Mouse (Mus musculus): ENCODE data around the gene Ldah. TPM values are rescaled to one million over a fixed set of nuclear protein-coding genes. Genes with fewer than 3 reads are reported as not detected.

Ldah gene
- polyA plus RNA-seq, 1 experiment from 2014 or later, result 72.2 TPM

DNA sequence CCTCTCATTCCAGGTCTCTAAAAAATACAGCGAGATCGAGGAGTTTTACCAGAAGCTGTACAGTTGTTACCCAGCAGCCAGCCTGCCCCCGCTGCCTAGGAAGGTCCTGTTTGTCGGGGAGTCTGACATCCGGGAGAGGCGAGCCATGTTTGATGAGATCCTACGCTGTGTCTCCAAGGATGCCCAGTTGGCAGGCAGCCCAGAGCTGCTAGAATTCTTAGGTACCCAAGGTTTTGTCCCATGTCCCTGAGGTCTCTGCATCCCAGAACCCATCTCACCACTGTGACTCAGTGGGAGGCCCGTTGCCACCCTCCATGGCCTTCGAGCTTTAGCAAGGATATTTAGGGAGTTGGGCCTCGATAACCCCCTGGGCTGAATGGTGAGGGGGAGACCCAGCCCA is 113.6 kb downstream of the Ldah start:
- no peak overlapping the region for H3K4me2 ChIP-seq (replicated peaks)
- WGBS, result 89% methylated on average over 10 of the region's 10 CpGs
- H3K27ac ChIP-seq, result no peak overlapping the region
- H3K4me3 ChIP-seq, result no peak overlapping the region
- H3K27me3 ChIP-seq, result no peaks in the 10 kb centered on the region
- no peaks in the 10 kb centered on the region for H3K9me3 ChIP-seq
- H3K4me1 ChIP-seq, result peaks cover 12% of the 10 kb centered on the region; the same call in 1 of the 2 replicates
- no peak overlapping the region for H3K9ac ChIP-seq
- peaks cover 37% of the 10 kb centered on the region for H3K36me3 ChIP-seq
- no peak for ATAC-seq (ENCODE audit: insufficient number of reproducible peaks, insufficient read depth, low FRiP score, low TSS enrichment)

DNA sequence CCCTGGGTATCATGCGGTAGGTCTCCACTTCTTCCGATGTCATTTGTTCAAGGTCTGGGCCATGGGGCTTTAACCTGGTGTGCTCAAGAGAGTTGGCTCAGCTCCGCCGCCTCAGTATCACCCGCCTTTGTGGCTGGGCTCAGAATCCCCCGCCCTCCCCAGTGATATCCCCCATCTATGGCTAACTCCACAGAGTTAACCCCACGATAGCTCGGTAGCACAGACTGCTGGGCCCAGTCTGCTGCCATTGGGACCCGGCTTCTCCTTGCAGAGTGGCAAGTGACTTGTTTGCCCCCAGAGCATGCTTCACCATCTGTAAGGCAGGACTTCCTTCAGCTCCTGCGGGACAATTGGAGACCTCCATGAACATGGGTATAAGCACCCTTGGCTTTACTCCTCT is 116.2 kb downstream of the Ldah start:
- 85% methylated on average over 10 of the region's 10 CpGs for WGBS
- H3K4me2 ChIP-seq (replicated peaks), result no peak overlapping the region

DNA sequence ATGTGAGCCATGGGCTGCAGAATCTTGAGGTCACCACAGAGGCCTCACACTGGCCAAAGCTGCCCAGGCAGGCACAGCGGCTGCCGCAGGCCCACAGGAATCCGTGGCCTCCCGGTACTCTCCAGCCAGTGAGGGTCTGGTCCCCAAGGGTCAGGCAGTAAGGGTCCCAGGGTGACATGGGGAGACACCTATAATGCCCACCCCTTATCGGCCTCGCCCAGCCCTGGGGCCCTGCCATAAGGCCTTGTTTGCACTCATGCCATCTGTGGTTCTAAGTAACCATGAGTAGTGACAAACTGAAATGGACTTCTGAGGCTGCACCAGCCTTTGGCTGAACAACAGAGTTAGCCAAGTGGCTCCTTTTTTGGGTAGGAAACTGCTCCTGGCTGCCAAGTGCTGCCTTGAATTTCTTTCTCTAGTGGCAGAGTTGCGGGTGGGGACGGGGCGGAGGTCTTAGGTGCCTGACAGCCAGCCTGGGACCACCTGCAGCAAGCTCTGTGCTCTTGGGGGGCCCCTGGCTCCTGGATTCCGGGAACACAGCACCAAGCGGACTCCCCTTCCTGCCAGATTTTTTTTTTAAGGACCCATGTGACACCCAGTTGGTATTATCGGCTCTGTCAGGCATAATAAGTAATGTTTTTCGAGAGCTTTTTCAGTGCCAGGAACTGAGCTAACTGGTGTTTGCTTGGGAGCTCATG is 117.5 kb downstream of the Ldah start:
- Histone ChIP-seq H3K27ac (no peak overlapping the region), H3K9me3 (no peaks in the 10 kb centered on the region), H3K4me2 (replicated peaks) (no peak overlapping the region), H3K27me3 (no peaks in the 10 kb centered on the region), H3K36me3 (peaks cover 46% of the 10 kb centered on the region), H3K9ac (no peak overlapping the region), H3K4me1 (peaks cover 7% of the 10 kb centered on the region; the same call in 1 of the 2 replicates), H3K4me3 (no peak overlapping the region)
- ATAC-seq (ENCODE audit: insufficient number of reproducible peaks, insufficient read depth, low FRiP score, low TSS enrichment), result no peak
- 92% methylated on average over 13 of the region's 13 CpGs for WGBS

More for the DNA sequence above, 116.2 kb downstream of the Ldah start:
- peaks cover 40% of the 10 kb centered on the region for H3K36me3 ChIP-seq
- H3K4me1 ChIP-seq, result peaks cover 15% of the 10 kb centered on the region; the same call in 1 of the 2 replicates
- ATAC-seq (ENCODE audit: insufficient number of reproducible peaks, insufficient read depth, low FRiP score, low TSS enrichment), result no peak
- H3K9ac ChIP-seq, result no peak overlapping the region
- H3K27me3 ChIP-seq, result no peaks in the 10 kb centered on the region
- no peak overlapping the region for H3K4me3 ChIP-seq
- H3K27ac ChIP-seq, result no peak overlapping the region
- no peaks in the 10 kb centered on the region for H3K9me3 ChIP-seq

DNA sequence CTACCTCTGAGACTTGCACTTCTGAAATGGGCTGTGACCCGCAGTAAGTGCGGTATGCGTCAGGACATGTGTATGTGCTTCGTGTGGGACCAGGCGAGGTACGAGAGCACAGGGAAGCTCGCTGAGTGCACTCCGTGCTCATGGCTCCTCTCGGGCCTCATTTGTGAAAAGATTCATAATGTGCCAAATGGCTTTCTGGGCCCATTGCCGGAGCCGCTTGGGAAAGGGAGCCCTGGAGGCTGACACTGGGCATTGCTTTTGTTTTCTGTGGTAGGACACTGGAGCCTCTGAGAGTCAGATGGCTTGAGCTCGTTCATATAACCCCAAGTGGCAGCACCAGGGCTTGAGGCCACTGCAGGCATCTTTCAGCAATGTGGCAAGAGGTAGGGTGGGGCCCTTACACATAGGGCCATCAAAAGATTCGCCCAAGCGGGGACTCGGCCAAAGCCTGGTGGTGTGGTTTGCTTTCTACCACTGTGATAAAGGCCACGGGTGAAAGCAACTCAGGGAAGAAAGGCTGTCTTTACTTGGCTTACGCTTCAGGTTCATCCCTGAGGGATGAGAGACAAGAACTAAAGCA is 118.1 kb downstream of the Ldah start:
- WGBS, result 91% methylated on average over 17 of the region's 17 CpGs
- no peak for ATAC-seq (ENCODE audit: insufficient number of reproducible peaks, insufficient read depth, low FRiP score, low TSS enrichment)
- H3K36me3 ChIP-seq, result peaks cover 43% of the 10 kb centered on the region

DNA sequence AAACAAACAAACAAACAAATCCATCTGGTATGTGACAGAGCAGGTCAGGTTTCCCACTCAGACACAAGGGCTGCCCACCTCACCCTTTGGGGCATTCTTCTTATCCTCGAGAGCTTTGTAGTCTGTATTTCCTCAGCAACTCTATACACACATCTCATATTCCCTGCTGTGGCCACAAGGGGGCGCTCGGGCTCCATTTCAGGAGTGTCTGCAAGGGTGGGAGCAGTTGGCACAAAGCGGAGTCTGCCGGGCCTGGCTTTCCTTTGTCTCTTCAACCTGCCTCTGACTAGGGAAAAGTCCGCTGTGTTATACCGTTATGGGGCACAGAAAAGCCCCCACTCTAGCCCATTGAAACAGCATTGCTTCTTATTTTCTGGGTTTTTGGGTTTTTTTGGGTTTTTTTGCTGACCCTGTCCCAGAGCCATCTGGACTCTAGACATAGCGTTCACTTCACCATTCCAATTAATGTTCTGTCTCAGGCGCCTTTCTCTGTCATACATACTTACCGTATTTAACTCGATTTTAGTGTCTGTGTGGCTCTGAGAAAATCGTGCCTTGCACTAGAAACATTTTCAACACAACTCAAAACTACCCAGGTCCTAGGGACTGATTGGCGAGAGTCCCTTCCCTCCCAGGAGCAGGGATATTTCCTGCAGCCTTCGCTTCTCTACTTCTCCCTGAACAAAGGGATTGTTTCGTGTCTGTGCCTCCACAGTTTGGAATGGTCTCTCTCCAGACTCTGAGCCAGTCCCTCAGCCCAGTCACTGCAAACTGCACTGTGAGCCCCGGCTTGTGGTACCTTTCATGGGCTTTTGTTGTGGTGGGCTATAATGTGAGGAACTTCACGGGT is 119.1 kb downstream of the Ldah start:
- H3K27ac ChIP-seq, result peak overlapping the region; percentile 25

More for the DNA sequence above, 118.1 kb downstream of the Ldah start:
- no peak overlapping the region for H3K27ac ChIP-seq
- no peaks in the 10 kb centered on the region for H3K27me3 ChIP-seq
- H3K4me3 ChIP-seq, result no peak overlapping the region
- H3K9ac ChIP-seq, result no peak overlapping the region
- no peak overlapping the region for H3K4me2 ChIP-seq (replicated peaks)
- no peaks in the 10 kb centered on the region for H3K9me3 ChIP-seq
- peaks cover 7% of the 10 kb centered on the region; the same call in 1 of the 2 replicates for H3K4me1 ChIP-seq

DNA sequence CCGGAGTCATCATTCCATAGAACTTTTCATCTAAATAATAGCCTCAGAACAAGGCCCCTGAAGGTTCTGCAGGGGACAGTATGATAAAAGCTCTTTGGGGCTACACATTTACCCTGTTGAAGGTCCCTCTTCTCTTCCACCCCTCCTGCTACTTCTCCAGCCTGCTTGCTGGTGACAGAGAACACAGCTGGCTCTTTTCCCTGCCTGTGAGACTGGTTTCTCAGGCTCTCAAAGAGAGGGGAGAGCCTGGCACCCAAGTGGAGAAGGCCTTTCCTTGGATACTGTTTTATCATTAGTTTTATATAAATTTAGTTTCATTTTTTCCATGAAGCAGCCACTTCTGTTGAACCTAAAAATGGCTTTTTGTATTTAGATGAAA is 119.8 kb downstream of the Ldah start:
- Histone ChIP-seq H3K36me3 (peaks cover 32% of the 10 kb centered on the region), H3K4me3 (no peak overlapping the region), H3K4me1 (peaks cover 10% of the 10 kb centered on the region; the same call in 1 of the 2 replicates), H3K9me3 (no peaks in the 10 kb centered on the region), H3K27ac (0 out of 2 replicates have a peak overlapping the region, but pooled peaks have one; percentile 25), H3K4me2 (replicated peaks) (no peak overlapping the region), H3K27me3 (no peaks in the 10 kb centered on the region), H3K9ac (no peak overlapping the region)
- no peak for ATAC-seq (ENCODE audit: insufficient number of reproducible peaks, insufficient read depth, low FRiP score, low TSS enrichment)
- 82% methylated on average over 1 of the region's 1 CpGs for WGBS

More for the DNA sequence above, 119.1 kb downstream of the Ldah start:
- no peaks in the 10 kb centered on the region for H3K9me3 ChIP-seq
- no peak overlapping the region for H3K4me2 ChIP-seq (replicated peaks)
- no peak overlapping the region for H3K9ac ChIP-seq
- no peaks in the 10 kb centered on the region for H3K27me3 ChIP-seq
- WGBS, result 31% methylated on average over 17 of the region's 17 CpGs
- H3K4me1 ChIP-seq, result peaks cover 7% of the 10 kb centered on the region; the same call in 1 of the 2 replicates
- ATAC-seq (ENCODE audit: insufficient number of reproducible peaks, insufficient read depth, low FRiP score, low TSS enrichment), result peak; percentile 74
- no peak overlapping the region for H3K4me3 ChIP-seq
- H3K36me3 ChIP-seq, result peaks cover 34% of the 10 kb centered on the region

DNA sequence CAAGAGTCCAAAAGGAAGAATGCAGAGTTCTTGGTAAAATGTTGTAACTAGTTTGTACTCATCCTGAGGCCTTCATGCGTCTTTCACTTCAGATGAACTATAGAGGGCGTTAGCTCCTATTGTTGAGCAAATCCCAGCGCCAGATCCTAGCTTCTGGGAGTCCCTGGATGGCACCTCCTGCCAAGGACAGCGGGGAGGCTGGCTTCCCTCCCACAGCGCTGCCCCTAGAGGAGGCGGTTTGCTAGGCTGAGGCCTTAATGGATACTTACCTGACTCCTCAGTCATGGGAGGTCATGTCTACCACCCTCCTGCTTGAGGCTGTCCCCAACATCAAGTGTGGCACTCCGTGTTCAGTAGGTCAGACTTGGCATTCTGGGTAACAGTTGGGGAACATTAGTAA is 121.3 kb downstream of the Ldah start:
- 94% methylated on average over 7 of the region's 7 CpGs for WGBS
- Histone ChIP-seq H3K27ac (no peak overlapping the region), H3K9me3 (no peaks in the 10 kb centered on the region), H3K36me3 (peaks cover 27% of the 10 kb centered on the region), H3K4me1 (peaks cover 10% of the 10 kb centered on the region; the same call in 1 of the 2 replicates), H3K9ac (no peak overlapping the region), H3K27me3 (no peaks in the 10 kb centered on the region), H3K4me3 (no peak overlapping the region), H3K4me2 (replicated peaks) (no peak overlapping the region)
- ATAC-seq (ENCODE audit: insufficient number of reproducible peaks, insufficient read depth, low FRiP score, low TSS enrichment), result no peak

GRCm38 (mm10) chr12:8331489-8332173 is 123.7 kb downstream of the Ldah start:
- H3K27me3 ChIP-seq, result no peaks in the 10 kb centered on the region
- H3K4me1 ChIP-seq, result peaks cover 10% of the 10 kb centered on the region; the same call in 1 of the 2 replicates
- 70% methylated on average over 14 of the region's 14 CpGs for WGBS
- ATAC-seq (ENCODE audit: insufficient number of reproducible peaks, insufficient read depth, low FRiP score, low TSS enrichment), result no peak
- peaks cover 22% of the 10 kb centered on the region for H3K36me3 ChIP-seq
- no peaks in the 10 kb centered on the region for H3K9me3 ChIP-seq
- no peak overlapping the region for H3K27ac ChIP-seq
- no peak overlapping the region for H3K9ac ChIP-seq
- no peak overlapping the region for H3K4me2 ChIP-seq (replicated peaks)
- no peak overlapping the region for H3K4me3 ChIP-seq

DNA sequence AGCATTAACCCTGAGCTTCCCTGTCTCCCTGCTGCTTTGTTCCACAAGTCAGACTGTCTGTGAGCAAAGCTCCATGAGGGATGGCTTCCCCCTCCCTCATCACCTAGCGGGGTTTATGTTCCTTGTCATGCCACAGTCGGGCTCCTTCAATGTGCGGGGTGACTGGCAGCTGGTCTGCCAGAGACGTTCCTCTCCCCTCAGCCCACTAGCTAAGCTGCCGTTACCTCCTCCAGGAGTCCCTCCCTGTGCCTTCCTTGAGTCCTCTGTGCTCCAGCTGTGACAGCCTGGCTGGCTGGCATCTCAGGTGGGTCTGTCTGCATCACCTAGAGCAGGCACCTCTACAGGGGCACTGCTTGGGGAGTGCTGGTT is 124.3 kb downstream of the Ldah start:
- Histone ChIP-seq H3K4me2 (replicated peaks) (no peak overlapping the region), H3K4me1 (peaks cover 7% of the 10 kb centered on the region; the same call in 1 of the 2 replicates), H3K27ac (no peak overlapping the region), H3K27me3 (no peaks in the 10 kb centered on the region), H3K36me3 (peaks cover 27% of the 10 kb centered on the region), H3K9ac (no peak overlapping the region), H3K9me3 (no peaks in the 10 kb centered on the region), H3K4me3 (no peak overlapping the region)
- 57% methylated on average over 5 of the region's 5 CpGs for WGBS
- no peak for ATAC-seq (ENCODE audit: insufficient number of reproducible peaks, insufficient read depth, low FRiP score, low TSS enrichment)

GRCm38 (mm10) chr12:8333617-8334016 is 125.7 kb downstream of the Ldah start:
- H3K27ac ChIP-seq, result no peak overlapping the region
- no peak overlapping the region for H3K9ac ChIP-seq
- no peaks in the 10 kb centered on the region for H3K27me3 ChIP-seq
- WGBS, result 90% methylated on average over 8 of the region's 8 CpGs
- H3K9me3 ChIP-seq, result no peaks in the 10 kb centered on the region
- ATAC-seq (ENCODE audit: insufficient number of reproducible peaks, insufficient read depth, low FRiP score, low TSS enrichment), result no peak
- H3K4me1 ChIP-seq, result 0 out of 2 replicates have a peak, but pooled peaks cover 7% of the 10 kb centered on the region
- H3K36me3 ChIP-seq, result peaks cover 37% of the 10 kb centered on the region
- H3K4me3 ChIP-seq, result no peak overlapping the region
- H3K4me2 ChIP-seq (replicated peaks), result no peak overlapping the region

DNA sequence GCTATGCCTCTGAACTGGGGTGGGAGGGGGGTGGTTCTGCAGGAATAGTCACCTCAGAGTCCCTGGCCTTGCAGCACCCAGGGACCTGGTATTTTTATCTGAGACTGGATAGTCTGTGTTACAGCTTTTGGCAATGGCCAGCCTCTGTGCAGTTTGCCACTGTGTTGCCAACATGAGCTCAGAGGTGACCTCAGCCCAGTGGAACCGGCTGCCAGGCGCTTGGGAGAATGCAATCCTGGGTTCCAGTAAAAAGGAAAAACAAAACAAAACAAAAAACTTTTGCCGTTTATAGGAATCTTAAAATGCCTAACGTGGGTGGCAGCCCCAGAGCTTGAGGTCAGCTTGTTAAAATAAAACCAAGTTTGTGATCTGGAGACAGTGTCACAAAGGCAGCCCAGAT is 126.4 kb downstream of the Ldah start:
- Histone ChIP-seq H3K27me3 (no peaks in the 10 kb centered on the region), H3K9ac (no peak overlapping the region), H3K4me1 (0 out of 2 replicates have a peak, but pooled peaks cover 8% of the 10 kb centered on the region), H3K4me2 (replicated peaks) (no peak overlapping the region), H3K36me3 (peaks cover 35% of the 10 kb centered on the region), H3K4me3 (no peak overlapping the region), H3K9me3 (no peaks in the 10 kb centered on the region), H3K27ac (no peak overlapping the region)
- no peak for ATAC-seq (ENCODE audit: insufficient number of reproducible peaks, insufficient read depth, low FRiP score, low TSS enrichment)
- 82% methylated on average over 4 of the region's 4 CpGs for WGBS

Measured in embryonic facial prominence, embryonic 12.5 days (tissue).